Mouse (Mus musculus) midbrain, embryonic 14.5 days (tissue): ENCODE measurements at regions not wholly inside any gene's neighbourhood (a gene's known extent, or its start where the extent isn't known, plus 50 kb on each side); places are given as distances from the start of the nearest gene placed in this dataset.

Experiments
- ATAC-seq: fragments of 200-750 bp; cut with Nextera tagmentation; 2 replicates; pipeline ENCODE4 v1.8.0; 2017; ENCODE audit warnings: moderate number of reproducible peaks, moderate library complexity; ENCODE audit not compliant: low FRiP score, low TSS enrichment
- DNase-seq: peaks from one replicate; pipeline ENCODE4 v3.0.0-alpha.2; 2015
- H3K27ac ChIP-seq: fragments of 300-500 bp; sonication (generic); replicated peaks from 2 replicates; pipeline ENCODE4 v1.5.1; 2014; ENCODE audit warnings: mild to moderate bottlenecking, low read depth, low read length, moderate library complexity
- H3K27me3 ChIP-seq: fragments of 300-500 bp; sonication (generic); 2 replicates; pipeline ENCODE4 v1.6.1; 2014; ENCODE audit warnings: low read length, control low read depth, mixed read lengths; ENCODE audit not compliant: control insufficient read depth, insufficient read depth
- H3K36me3 ChIP-seq: fragments of 300-500 bp; sonication (generic); 2 replicates; pipeline ENCODE4 v1.6.1; 2014; ENCODE audit warnings: low read length, control low read depth; ENCODE audit not compliant: control insufficient read depth, insufficient read depth
- H3K4me1 ChIP-seq: fragments of 300-500 bp; sonication (generic); 2 replicates; pipeline ENCODE4 v1.6.1; 2014; ENCODE audit warnings: mild to moderate bottlenecking, antibody characterized with exemption, low read length, control low read depth; ENCODE audit not compliant: control insufficient read depth, insufficient read depth
- H3K4me2 ChIP-seq: fragments of 300-500 bp; sonication (generic); 2 replicates; pipeline ENCODE4 v1.6.1; 2014; ENCODE audit warnings: mild to moderate bottlenecking, low read length, moderate library complexity
- H3K4me3 ChIP-seq: fragments of 300-500 bp; sonication (generic); replicated peaks from 2 replicates; pipeline ENCODE4 v1.5.1; 2014; ENCODE audit warnings: low read depth, low read length
- H3K9ac ChIP-seq: fragments of 300-500 bp; sonication (generic); replicated peaks from 2 replicates; pipeline ENCODE4 v1.6.1; 2014; ENCODE audit warnings: mild to moderate bottlenecking, low read length, moderate library complexity
- H3K9me3 ChIP-seq: fragments of 300-500 bp; sonication (generic); 2 replicates; pipeline ENCODE4 v1.6.1; 2016; ENCODE audit warnings: low read length, control low read depth, mixed read lengths; ENCODE audit not compliant: control insufficient read depth
- WGBS: fragments of 180-500 bp; shearing (Covaris S2); extraction: QIAGEN DNeasy Blood & Tissue Kit; methylation state at CpG from one replicate; pipeline ENCODE4 v1.1.7; 2014; 5-methylcytosine and 5-hydroxymethylcytosine counted together

GRCm38 (mm10) chr1:143263263-143264038 is 377.0 kb upstream of the B3galt2 start:
- Histone ChIP-seq H3K4me3 (no peak overlapping the region), H3K9me3 (no peaks in the 10 kb centered on the region), H3K4me1 (no peaks in the 10 kb centered on the region), H3K9ac (no peak overlapping the region), H3K27ac (no peak overlapping the region), H3K36me3 (no peaks in the 10 kb centered on the region), H3K4me2 (no peak overlapping the region), H3K27me3 (no peaks in the 10 kb centered on the region)
- no peak for ATAC-seq
- WGBS = 87% methylated on average over 11 of the region's 11 CpGs
- no peak for DNase-seq

GRCm38 (mm10) chr1:143265216-143265615 is 375.2 kb upstream of the B3galt2 start:
- Histone ChIP-seq H3K9ac (no peak overlapping the region), H3K4me2 (no peak overlapping the region), H3K36me3 (no peaks in the 10 kb centered on the region), H3K9me3 (no peaks in the 10 kb centered on the region), H3K4me1 (no peaks in the 10 kb centered on the region), H3K27ac (peak overlapping the region; percentile 58), H3K27me3 (no peaks in the 10 kb centered on the region), H3K4me3 (no peak overlapping the region)
- peak; percentile 79 for ATAC-seq
- peak; percentile 76 for DNase-seq
- WGBS = 42% methylated on average over 4 of the region's 4 CpGs

- Histone ChIP-seq H3K36me3 (no peaks in the 10 kb centered on the region), H3K27ac (no peak overlapping the region), H3K9ac (no peak overlapping the region), H3K9me3 (no peaks in the 10 kb centered on the region), H3K27me3 (no peaks in the 10 kb centered on the region), H3K4me3 (no peak overlapping the region), H3K4me1 (no peaks in the 10 kb centered on the region), H3K4me2 (no peak overlapping the region)
- ATAC-seq (no peak), DNase-seq (no peak)
- 96% methylated on average over 3 of the region's 3 CpGs for WGBS
Measured at GRCm38 (mm10) chr1:143286274-143286967, 354.0 kb upstream of the B3galt2 start.

- Histone ChIP-seq H3K4me1 (no peaks in the 10 kb centered on the region), H3K4me3 (no peak overlapping the region), H3K27ac (no peak overlapping the region), H3K36me3 (no peaks in the 10 kb centered on the region), H3K9ac (no peak overlapping the region), H3K27me3 (no peaks in the 10 kb centered on the region), H3K4me2 (no peak overlapping the region), H3K9me3 (no peaks in the 10 kb centered on the region)
- no peak for ATAC-seq
- DNase-seq = no peak
- WGBS = 87% methylated on average over 2 of the region's 2 CpGs
Measured at GRCm38 (mm10) chr1:143287448-143287847, 353.0 kb upstream of the B3galt2 start.

GRCm38 (mm10) chr1:143296555-143296954 is 343.9 kb upstream of the B3galt2 start:
- no peak overlapping the region for H3K4me3 ChIP-seq
- no peak overlapping the region for H3K27ac ChIP-seq
- H3K9ac ChIP-seq = no peak overlapping the region
- H3K4me2 ChIP-seq = no peak overlapping the region
- ATAC-seq (no peak), DNase-seq (no peak)
- 79% methylated on average over 5 of the region's 5 CpGs for WGBS
- H3K36me3 ChIP-seq = no peaks in the 10 kb centered on the region
- no peaks in the 10 kb centered on the region for H3K27me3 ChIP-seq
- no peaks in the 10 kb centered on the region for H3K4me1 ChIP-seq
- no peaks in the 10 kb centered on the region for H3K9me3 ChIP-seq

- H3K4me1 ChIP-seq = no peaks in the 10 kb centered on the region
- no peak overlapping the region for H3K9ac ChIP-seq
- no peak overlapping the region for H3K27ac ChIP-seq
- H3K4me3 ChIP-seq = no peak overlapping the region
- no peaks in the 10 kb centered on the region for H3K27me3 ChIP-seq
- H3K36me3 ChIP-seq = no peaks in the 10 kb centered on the region
- 77% methylated on average over 3 of the region's 3 CpGs for WGBS
- H3K9me3 ChIP-seq = no peaks in the 10 kb centered on the region
- no peak for DNase-seq
- no peak for ATAC-seq
- H3K4me2 ChIP-seq = no peak overlapping the region
Measured at GRCm38 (mm10) chr1:143307379-143307778, 333.1 kb upstream of the B3galt2 start.

- ATAC-seq (no peak), DNase-seq (no peak)
- Histone ChIP-seq H3K27ac (no peak overlapping the region), H3K9ac (no peak overlapping the region), H3K36me3 (no peaks in the 10 kb centered on the region), H3K4me3 (no peak overlapping the region), H3K4me2 (no peak overlapping the region), H3K9me3 (no peaks in the 10 kb centered on the region), H3K4me1 (no peaks in the 10 kb centered on the region), H3K27me3 (no peaks in the 10 kb centered on the region)
- 92% methylated on average over 12 of the region's 12 CpGs for WGBS
Measured at GRCm38 (mm10) chr1:143318381-143318780, 322.1 kb upstream of the B3galt2 start.

- no peaks in the 10 kb centered on the region for H3K4me1 ChIP-seq
- H3K36me3 ChIP-seq = no peaks in the 10 kb centered on the region
- H3K4me3 ChIP-seq = no peak overlapping the region
- DNase-seq = no peak
- no peak overlapping the region for H3K27ac ChIP-seq
- H3K27me3 ChIP-seq = no peaks in the 10 kb centered on the region
- no peaks in the 10 kb centered on the region for H3K9me3 ChIP-seq
- WGBS = 95% methylated on average over 7 of the region's 7 CpGs
- no peak overlapping the region for H3K4me2 ChIP-seq
- H3K9ac ChIP-seq = no peak overlapping the region
- ATAC-seq = no peak
Measured at GRCm38 (mm10) chr1:143319568-143319967, 320.9 kb upstream of the B3galt2 start.

GRCm38 (mm10) chr1:143351388-143351787 is 289.1 kb upstream of the B3galt2 start:
- ATAC-seq (no peak), DNase-seq (no peak)
- 72% methylated on average over 1 of the region's 1 CpGs for WGBS
- H3K36me3 ChIP-seq = no peaks in the 10 kb centered on the region
- no peaks in the 10 kb centered on the region for H3K27me3 ChIP-seq
- H3K27ac ChIP-seq = no peak overlapping the region
- H3K4me2 ChIP-seq = no peak overlapping the region
- no peaks in the 10 kb centered on the region for H3K9me3 ChIP-seq
- H3K4me1 ChIP-seq = no peaks in the 10 kb centered on the region
- H3K4me3 ChIP-seq = no peak overlapping the region
- H3K9ac ChIP-seq = no peak overlapping the region
